Mouse (Mus musculus) forebrain, embryonic 15.5 days (tissue): ENCODE results near the gene Nwd1. TPM values are rescaled to one million over a fixed set of nuclear protein-coding genes. Genes with fewer than 3 reads are reported as not detected.

Source experiments
- ATAC-seq: fragments of 200-750 bp; cut with Nextera tagmentation; replicated peaks from 2 replicates; pipeline ENCODE4 v1.8.0; 2017; ENCODE audit warnings: mild to moderate bottlenecking, moderate TSS enrichment, moderate library complexity
- H3K27ac ChIP-seq: fragments of 300-500 bp; sonication (generic); replicated peaks from 2 replicates; pipeline ENCODE4 v1.5.1; 2015; ENCODE audit warnings: mild to moderate bottlenecking, inconsistent platforms
- H3K27me3 ChIP-seq: fragments of 300-500 bp; sonication (generic); 2 replicates; pipeline ENCODE4 v1.6.1; 2015; ENCODE audit warnings: inconsistent platforms
- H3K36me3 ChIP-seq: fragments of 300-500 bp; sonication (generic); 2 replicates; pipeline ENCODE4 v1.6.1; 2015; ENCODE audit warnings: mild to moderate bottlenecking, inconsistent platforms
- H3K4me1 ChIP-seq: fragments of 300-500 bp; sonication (generic); 2 replicates; pipeline ENCODE4 v1.6.1; 2015; ENCODE audit warnings: inconsistent platforms
- H3K4me2 ChIP-seq: fragments of 300-500 bp; sonication (generic); replicated peaks from 2 replicates; pipeline ENCODE4 v1.6.1; 2015; ENCODE audit warnings: mild to moderate bottlenecking, inconsistent platforms
- H3K4me3 ChIP-seq: fragments of 300-500 bp; sonication (generic); 2 replicates; pipeline ENCODE4 v1.5.1; 2015; ENCODE audit warnings: mild to moderate bottlenecking, inconsistent platforms
- H3K9ac ChIP-seq: fragments of 300-500 bp; sonication (generic); replicated peaks from 2 replicates; pipeline ENCODE4 v1.6.1; 2015; ENCODE audit warnings: mild to moderate bottlenecking, inconsistent platforms
- H3K9me3 ChIP-seq: fragments of 300-500 bp; sonication (generic); 2 replicates; pipeline ENCODE4 v1.6.1; 2016; ENCODE audit warnings: inconsistent platforms
- WGBS: fragments of 180-500 bp; shearing (Covaris S2); methylation state at CpG from one replicate; pipeline ENCODE4 v1.1.7; 2015; ENCODE audit warnings: mixed read lengths; 5-methylcytosine and 5-hydroxymethylcytosine counted together
- microRNA-seq: library from miRNA; unstranded; fragments of <30 nt; microRNA quantifications from one replicate; pipeline ENCODE4, GENCODE M21; 2016
- polyA plus RNA-seq: library from polyadenylated mRNA; unstranded; fragments of >200 nt; fragmentation: Nextera tagmentation; extraction: Ambion mirVana; gene quantifications from 2 replicates; pipeline ENCODE4 v1.2.1, GENCODE M21; 2015

The Nwd1 gene
- polyA plus RNA-seq, 1 experiment from 2014 or later, result 2.1 TPM

DNA sequence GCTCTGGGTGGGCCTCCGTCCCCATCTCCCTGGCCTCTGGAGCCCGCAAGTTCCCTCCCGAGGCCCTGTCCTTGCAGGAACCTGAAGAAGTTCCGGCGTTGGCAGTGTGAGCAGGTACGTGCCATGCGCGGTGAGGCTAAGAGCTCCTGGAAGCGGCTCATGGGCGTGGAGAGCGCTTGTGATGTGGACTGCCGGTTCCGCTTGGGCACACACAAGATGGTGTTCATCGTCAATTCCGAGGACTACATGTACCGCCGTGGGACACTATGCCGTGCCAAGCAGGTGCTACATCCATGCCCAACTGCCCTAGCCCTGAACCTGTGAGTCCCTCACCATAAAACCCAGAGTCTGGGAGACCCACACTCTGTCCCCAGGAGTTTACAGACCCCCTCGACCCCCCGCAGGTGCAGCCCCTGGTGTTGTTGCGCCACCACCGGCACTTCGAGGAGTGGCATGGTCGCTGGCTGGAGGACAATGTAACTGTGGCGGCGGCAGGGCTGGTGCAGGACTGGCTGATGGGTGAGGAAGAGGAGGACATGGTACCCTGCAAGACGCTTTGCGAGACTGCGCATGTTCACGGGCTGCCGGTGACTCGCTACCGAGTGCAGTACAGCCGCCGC lies 110.4 kb downstream of the Nwd1 start:
- Histone ChIP-seq H3K9me3 (no peaks in the 10 kb centered on the region), H3K27ac (no peak overlapping the region), H3K4me3 (no peak overlapping the region), H3K27me3 (no peaks in the 10 kb centered on the region), H3K4me2 (no peak overlapping the region), H3K4me1 (no peaks in the 10 kb centered on the region), H3K9ac (no peak overlapping the region), H3K36me3 (peaks cover 66% of the 10 kb centered on the region)
- 0 out of 2 replicates have a peak, but pooled peaks have one; percentile 18 for ATAC-seq
- 97% methylated on average over 35 of the region's 35 CpGs for WGBS

DNA sequence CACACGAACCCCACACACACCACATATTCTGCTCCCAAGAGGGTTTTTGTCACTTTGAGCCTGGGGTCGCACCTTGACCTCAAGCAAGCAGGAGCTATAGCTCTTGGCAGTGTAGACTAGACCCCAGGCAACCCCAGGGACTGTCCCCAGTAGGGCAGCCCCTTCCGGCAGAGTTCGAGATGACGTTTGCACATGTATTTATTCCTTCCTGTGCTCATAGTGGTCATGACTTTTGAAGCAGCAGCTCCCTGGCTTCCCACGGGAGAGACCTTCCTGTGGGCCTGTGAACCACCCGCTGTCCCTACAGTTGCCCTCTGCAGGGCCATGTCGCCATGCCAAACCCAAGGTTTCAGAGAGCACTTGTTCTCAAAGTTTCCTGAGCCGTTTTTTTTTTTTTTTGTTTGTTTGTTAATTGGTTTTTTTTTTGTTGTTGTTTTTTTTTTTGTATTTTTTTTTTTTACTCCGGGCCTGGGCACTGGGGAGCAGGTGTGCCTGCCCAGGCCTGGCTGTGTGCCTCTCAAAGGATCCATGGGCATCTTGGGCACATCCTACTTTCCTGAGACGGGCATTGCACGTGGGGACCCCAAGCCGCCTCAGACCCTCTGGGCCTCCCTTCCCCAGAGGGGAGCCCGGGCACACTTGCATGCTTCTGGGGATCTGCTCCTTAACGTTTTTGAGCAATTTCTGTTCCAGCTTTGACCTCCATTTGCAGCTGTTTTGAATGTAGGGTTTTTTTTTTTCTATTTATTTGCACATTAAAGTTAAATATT lies 111.1 kb downstream of the Nwd1 start:
- H3K36me3 ChIP-seq, result peaks cover 58% of the 10 kb centered on the region
- no peak overlapping the region for H3K27ac ChIP-seq
- no peaks in the 10 kb centered on the region for H3K9me3 ChIP-seq
- H3K4me1 ChIP-seq, result no peaks in the 10 kb centered on the region
- no peaks in the 10 kb centered on the region for H3K27me3 ChIP-seq
- WGBS, result 92% methylated on average over 15 of the region's 15 CpGs
- no peak overlapping the region for H3K4me2 ChIP-seq
- no peak overlapping the region for H3K9ac ChIP-seq
- no peak for ATAC-seq
- H3K4me3 ChIP-seq, result no peak overlapping the region

DNA sequence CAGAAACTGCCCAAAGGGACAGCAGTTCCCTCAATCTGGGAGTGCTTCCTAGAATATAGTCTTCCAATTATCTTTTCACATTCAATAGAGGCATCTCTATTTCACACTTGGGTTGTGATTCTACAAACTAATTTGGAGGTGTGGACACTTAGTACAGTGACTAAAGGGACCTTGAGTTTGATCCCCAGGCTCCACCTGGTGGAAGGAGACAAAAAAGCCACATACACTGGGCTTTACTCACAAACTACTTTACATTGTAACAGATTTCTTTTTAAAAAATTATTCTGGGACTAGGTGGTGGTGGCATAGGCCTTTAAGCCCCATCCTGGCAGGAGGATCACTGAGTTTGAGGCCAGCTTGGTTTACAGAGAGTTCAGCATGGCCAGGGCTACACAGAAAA lies 111.8 kb downstream of the Nwd1 start:
- ATAC-seq, result no peak
- Histone ChIP-seq H3K4me1 (no peaks in the 10 kb centered on the region), H3K9ac (no peak overlapping the region), H3K36me3 (peaks cover 51% of the 10 kb centered on the region), H3K27ac (no peak overlapping the region), H3K9me3 (no peaks in the 10 kb centered on the region), H3K4me2 (no peak overlapping the region), H3K27me3 (no peaks in the 10 kb centered on the region), H3K4me3 (no peak overlapping the region)

DNA sequence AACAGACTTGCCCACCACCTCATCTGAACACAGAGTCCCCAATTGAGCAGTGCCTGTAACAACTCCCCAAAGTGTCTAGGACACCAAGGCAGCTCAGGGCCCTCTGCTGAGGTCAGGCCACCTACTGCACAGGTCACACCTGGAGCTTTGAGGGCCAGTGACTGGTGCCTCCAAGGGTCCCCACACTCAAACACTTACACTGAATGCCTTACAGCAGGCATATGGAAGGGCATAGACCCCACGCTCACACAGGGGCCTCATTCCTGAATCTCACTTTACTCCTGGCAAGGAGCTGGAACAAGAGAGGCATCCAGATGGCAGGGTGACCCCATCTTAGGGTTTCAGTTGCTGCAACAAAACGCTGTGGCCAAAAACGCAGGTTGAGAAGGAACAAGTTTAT lies 113.7 kb downstream of the Nwd1 start:
- Histone ChIP-seq H3K27ac (no peak overlapping the region), H3K36me3 (peaks cover 37% of the 10 kb centered on the region), H3K4me1 (no peaks in the 10 kb centered on the region), H3K9ac (no peak overlapping the region), H3K4me2 (no peak overlapping the region), H3K4me3 (no peak overlapping the region), H3K9me3 (no peaks in the 10 kb centered on the region), H3K27me3 (no peaks in the 10 kb centered on the region)
- ATAC-seq, result no peak
- WGBS, result 87% methylated on average over 3 of the region's 3 CpGs

DNA sequence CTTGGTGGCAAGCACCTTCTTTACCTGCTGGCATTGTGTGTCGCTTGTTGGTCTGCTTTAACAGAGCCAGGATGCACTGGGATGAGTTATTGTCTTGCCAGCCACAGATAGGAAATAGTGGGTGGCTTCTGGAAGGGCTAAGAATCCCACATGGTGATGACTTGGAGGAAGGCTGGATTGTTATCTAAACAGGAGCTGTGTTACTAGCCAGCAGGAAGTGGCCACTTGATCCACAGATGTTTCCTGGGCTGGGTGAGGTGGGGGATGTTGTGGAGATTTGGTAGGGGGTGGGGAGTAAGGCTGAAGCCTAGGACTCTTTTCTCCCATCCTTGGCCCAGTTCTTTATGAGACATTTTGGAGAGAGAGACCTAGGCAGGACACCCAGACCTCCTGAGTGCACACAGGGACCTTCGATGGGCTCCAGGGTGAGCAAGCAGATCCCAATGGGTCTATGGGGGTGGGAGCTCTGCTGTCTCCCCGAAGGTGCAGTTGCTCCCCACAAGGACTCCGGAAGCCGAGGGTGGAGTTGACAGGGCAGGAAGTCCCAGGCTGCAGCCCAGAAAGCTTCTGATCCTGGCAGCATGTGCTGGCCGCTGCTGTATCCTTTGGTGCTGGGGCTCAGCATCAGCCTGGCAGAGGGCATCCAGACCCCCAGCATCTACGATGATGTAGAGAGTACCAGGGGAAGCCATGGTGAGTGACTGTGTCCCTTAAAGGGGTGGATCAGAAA lies 115.0 kb downstream of the Nwd1 start, which contains the start of gene F2rl3:
TSS of gene F2rl3 (plus strand) at position 559 of the 730 bp plus-strand sequence.
- H3K27ac ChIP-seq, result no peak within 1 kb of the TSS
- H3K27me3 ChIP-seq, result no peaks in the 10 kb centered on the region
- H3K9me3 ChIP-seq, result no peaks in the 10 kb centered on the region
- no peak within 1 kb of the TSS for H3K4me2 ChIP-seq
- WGBS, result 87% methylated on average over 7 of the region's 7 CpGs
- H3K36me3 ChIP-seq, result peaks cover 25% of the 10 kb centered on the region
- H3K9ac ChIP-seq, result no peak within 1 kb of the TSS
- H3K4me3 ChIP-seq, result no peak within 1 kb of the TSS
- H3K4me1 ChIP-seq, result no peaks in the 10 kb centered on the region
- ATAC-seq, result no peak

DNA sequence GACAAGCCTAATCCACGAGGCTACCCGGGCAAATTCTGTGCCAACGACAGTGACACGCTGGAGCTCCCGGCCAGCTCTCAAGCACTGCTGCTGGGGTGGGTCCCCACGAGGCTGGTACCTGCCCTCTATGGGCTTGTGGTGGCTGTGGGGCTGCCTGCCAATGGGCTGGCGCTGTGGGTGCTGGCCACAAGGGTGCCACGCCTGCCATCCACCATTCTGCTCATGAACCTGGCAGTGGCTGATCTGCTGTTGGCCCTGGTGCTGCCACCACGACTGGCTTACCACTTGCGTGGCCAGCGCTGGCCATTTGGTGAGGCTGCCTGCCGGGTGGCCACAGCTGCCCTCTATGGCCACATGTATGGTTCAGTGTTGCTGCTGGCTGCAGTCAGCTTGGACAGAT lies 115.8 kb downstream of the Nwd1 start:
- Histone ChIP-seq H3K9ac (no peak overlapping the region), H3K9me3 (no peaks in the 10 kb centered on the region), H3K4me3 (no peak overlapping the region), H3K4me1 (no peaks in the 10 kb centered on the region), H3K27me3 (no peaks in the 10 kb centered on the region), H3K36me3 (peaks cover 17% of the 10 kb centered on the region), H3K27ac (no peak overlapping the region), H3K4me2 (no peak overlapping the region)
- ATAC-seq, result no peak
- WGBS, result 90% methylated on average over 12 of the region's 12 CpGs

DNA sequence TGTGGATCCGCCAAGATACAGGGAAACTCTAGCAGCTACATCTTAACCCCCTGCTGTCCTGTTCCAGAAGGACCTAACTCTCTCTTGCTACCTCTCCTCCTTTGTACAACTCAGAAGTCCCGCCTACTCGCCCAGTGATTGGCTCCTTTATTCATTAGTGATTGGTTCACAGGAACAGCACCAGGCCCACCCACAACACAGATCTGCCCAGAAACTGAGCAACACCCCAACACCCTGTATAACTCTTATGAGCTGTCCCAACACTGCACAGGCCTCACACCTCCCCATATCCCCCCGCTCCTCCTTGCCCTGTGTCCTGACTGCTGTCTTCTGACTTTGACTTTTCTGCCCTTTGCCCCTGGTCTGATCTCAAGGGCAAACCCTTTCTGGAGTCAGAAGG lies 119.2 kb downstream of the Nwd1 start:
- no peak overlapping the region for H3K4me2 ChIP-seq
- no peak overlapping the region for H3K27ac ChIP-seq
- H3K9me3 ChIP-seq, result no peaks in the 10 kb centered on the region
- no peak overlapping the region for H3K9ac ChIP-seq
- H3K4me3 ChIP-seq, result no peak overlapping the region
- ATAC-seq, result no peak
- H3K36me3 ChIP-seq, result no peaks in the 10 kb centered on the region
- 68% methylated on average over 4 of the region's 4 CpGs for WGBS
- no peaks in the 10 kb centered on the region for H3K4me1 ChIP-seq
- H3K27me3 ChIP-seq, result no peaks in the 10 kb centered on the region

DNA sequence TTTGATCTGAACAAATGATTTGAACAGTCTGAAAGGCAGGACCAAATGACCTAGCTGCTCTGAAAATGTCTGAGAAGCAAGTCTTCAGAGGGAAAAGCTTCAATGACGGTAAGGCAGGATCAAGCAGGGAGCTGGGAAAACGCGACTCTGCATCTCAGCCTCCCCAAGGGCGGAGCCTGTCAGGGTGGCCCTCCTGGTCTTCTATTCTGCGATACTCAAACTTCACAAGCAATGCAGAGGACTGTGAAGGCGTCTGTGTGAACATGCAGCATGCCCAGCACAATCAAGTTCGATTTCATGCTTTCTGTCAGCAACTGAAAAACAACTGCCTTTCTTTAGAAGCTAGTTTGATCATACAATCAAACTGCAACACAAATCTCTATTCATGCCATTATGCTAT lies 120.3 kb downstream of the Nwd1 start:
- H3K4me1 ChIP-seq, result no peaks in the 10 kb centered on the region
- no peak overlapping the region for H3K9ac ChIP-seq
- no peaks in the 10 kb centered on the region for H3K27me3 ChIP-seq
- WGBS, result 33% methylated on average over 7 of the region's 7 CpGs
- H3K9me3 ChIP-seq, result no peaks in the 10 kb centered on the region
- no peak for ATAC-seq
- no peak overlapping the region for H3K4me3 ChIP-seq
- no peak overlapping the region for H3K27ac ChIP-seq
- H3K36me3 ChIP-seq, result no peaks in the 10 kb centered on the region
- H3K4me2 ChIP-seq, result no peak overlapping the region

Small RNAs within 50 kb of the gene (microRNA-seq; reads per million reads assigned to microRNA genes)
- gene Gm26237, result not detected

Other genes starting within 250 kb of the Nwd1 start
- gene Eps15l1, start 225.3 kb upstream of the Nwd1 start, polyA plus RNA-seq, result 62.3 and 63.1 TPM in 2 replicates
- gene Calr3, start 202.8 kb upstream of the Nwd1 start, polyA plus RNA-seq, result 0.92 TPM in 2 replicates
- 22.2 and 23.1 TPM in 2 replicates for gene 1700030K09Rik, start 202.8 kb upstream of the Nwd1 start, polyA plus RNA-seq
- 46.8 and 52.7 TPM in 2 replicates for gene Cherp, start 171.5 kb upstream of the Nwd1 start, polyA plus RNA-seq
- 13.8 and 14.7 TPM in 2 replicates for gene Slc35e1, start 154.1 kb upstream of the Nwd1 start, polyA plus RNA-seq
- 18.2 and 19.9 TPM in 2 replicates for gene Med26, start 98.4 kb upstream of the Nwd1 start, polyA plus RNA-seq
- 127 and 128 TPM in 2 replicates for gene Smim7, start 75.6 kb upstream of the Nwd1 start, polyA plus RNA-seq
- gene Tmem38a, start 74.7 kb upstream of the Nwd1 start, polyA plus RNA-seq, result 17.7 and 17.8 TPM in 2 replicates
- gene Sin3b, start 76.6 kb downstream of the Nwd1 start, polyA plus RNA-seq, result 196 and 197 TPM in 2 replicates
- 0.45 and 0.50 TPM in 2 replicates for gene F2rl3, start 115.2 kb downstream of the Nwd1 start, polyA plus RNA-seq